In genomic region chr9:52234775-52235174, GRCm38 (mm10) we compare ENCODE assay signal across 17 mouse cellular contexts.
"Had no signal": no experiment of that assay in that cellular context is flagged by ENCODE, and none has a peak within 500 bp of the region (broad histone marks: within the 10 kb centered on the region; RNA-seq: fewer than 3 reads in every experiment).

No protein-coding gene starts in this region.

- H3K4me3 ChIP-seq: layer of hippocampus, adult 2 months; limb, embryonic 12.5 days; liver, embryonic 13.5 days; lung, embryonic 15.5 days; myocyte; neural tube, embryonic 15.5 days had no signal

- H3K4me1 ChIP-seq: liver, embryonic 13.5 days; lung, embryonic 15.5 days; neural tube, embryonic 15.5 days had no signal

- DNase-seq: kidney, adult 9 months; kidney, postnatal 4 days; liver; liver, embryonic 13.5 days; liver, postnatal 0 days; lung, postnatal 14 days; midbrain, embryonic 14.5 days; thymus, adult 2 months; thymus, postnatal 25 days had no signal

- H3K36me3 ChIP-seq: limb, embryonic 12.5 days; liver, embryonic 13.5 days; lung, embryonic 15.5 days; neural tube, embryonic 15.5 days had no signal

- H3K27ac ChIP-seq: kidney, postnatal 0 days; layer of hippocampus, adult 2 months; limb, embryonic 12.5 days; liver, embryonic 13.5 days; lung, embryonic 15.5 days; macrophage; neural tube, embryonic 15.5 days had no signal

- H3K4me2 ChIP-seq: limb, embryonic 12.5 days; liver, embryonic 13.5 days; lung, embryonic 15.5 days; neural tube, embryonic 15.5 days had no signal

- ATAC-seq: intestine, postnatal 0 days; liver, postnatal 0 days had no signal

- H3K9me3 ChIP-seq: limb, embryonic 12.5 days; liver, embryonic 13.5 days; lung, embryonic 15.5 days; neural tube, embryonic 15.5 days had no signal

- H3K9ac ChIP-seq: limb, embryonic 12.5 days; liver, embryonic 13.5 days; liver, postnatal 0 days; lung, embryonic 15.5 days; neural tube, embryonic 15.5 days had no signal

- H3K27me3 ChIP-seq: limb, embryonic 12.5 days; liver, embryonic 13.5 days; lung, embryonic 15.5 days; neural tube, embryonic 15.5 days had no signal
